Mouse (Mus musculus) activated CD4-positive, CD25-positive, alpha-beta regulatory T cell, adult 4 months (primary cell): ENCODE results near the gene Atp6v1c2. TPM values are rescaled to one million over a fixed set of nuclear protein-coding genes. Genes with fewer than 3 reads are reported as not detected.

Experiments used
- ATAC-seq: one replicate; pipeline ENCODE4 v1.8.0; 2017
- polyA plus RNA-seq, 2 experiments: library from polyadenylated mRNA; unstranded; fragments of 100-300 nt; shearing (Covaris generic); gene quantifications; one replicate each; pipeline ENCODE4 v1.2.1; 2017

Atp6v1c2 gene
- polyA plus RNA-seq, 2 experiments from 2014 or later, result 0.34 TPM; not detected in 1

- no peak for ATAC-seq
Observed at GRCm38 (mm10) chr12:17255602-17256001, 73.6 kb downstream of the Atp6v1c2 start.

DNA sequence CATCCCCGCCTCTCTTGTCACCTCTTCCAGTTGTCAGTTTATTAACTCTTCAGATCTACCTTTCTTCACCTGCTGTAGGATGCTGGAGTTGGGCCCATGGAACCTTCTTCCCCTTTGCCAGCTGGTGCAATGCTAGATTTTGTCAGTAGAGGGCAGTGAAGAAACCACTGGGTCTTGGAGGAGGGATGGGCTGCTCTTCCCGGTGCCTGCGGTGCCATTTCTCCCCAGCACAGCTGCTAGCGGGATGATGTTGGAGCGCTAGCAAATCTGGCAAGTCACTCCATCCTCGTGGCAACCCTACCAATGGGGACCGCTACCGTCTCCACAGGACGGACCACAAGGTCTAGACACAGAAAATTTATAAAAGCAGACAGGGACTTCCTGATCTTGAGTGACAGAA, 76.1 kb downstream of the Atp6v1c2 start:
- peak; percentile 76 for ATAC-seq

GRCm38 (mm10) chr12:17250962-17251361, 78.2 kb downstream of the Atp6v1c2 start:
- ATAC-seq, result no peak

GRCm38 (mm10) chr12:17242041-17242440, 87.1 kb downstream of the Atp6v1c2 start:
- ATAC-seq, result no peak

- ATAC-seq, result no peak
Observed at GRCm38 (mm10) chr12:17241614-17242013, 87.5 kb downstream of the Atp6v1c2 start.

GRCm38 (mm10) chr12:17241016-17241415, 88.1 kb downstream of the Atp6v1c2 start:
- ATAC-seq, result no peak

GRCm38 (mm10) chr12:17239428-17239688, 89.8 kb downstream of the Atp6v1c2 start:
- ATAC-seq, result no peak

GRCm38 (mm10) chr12:17238588-17239427, 90.4 kb downstream of the Atp6v1c2 start:
- ATAC-seq, result no peak

DNA sequence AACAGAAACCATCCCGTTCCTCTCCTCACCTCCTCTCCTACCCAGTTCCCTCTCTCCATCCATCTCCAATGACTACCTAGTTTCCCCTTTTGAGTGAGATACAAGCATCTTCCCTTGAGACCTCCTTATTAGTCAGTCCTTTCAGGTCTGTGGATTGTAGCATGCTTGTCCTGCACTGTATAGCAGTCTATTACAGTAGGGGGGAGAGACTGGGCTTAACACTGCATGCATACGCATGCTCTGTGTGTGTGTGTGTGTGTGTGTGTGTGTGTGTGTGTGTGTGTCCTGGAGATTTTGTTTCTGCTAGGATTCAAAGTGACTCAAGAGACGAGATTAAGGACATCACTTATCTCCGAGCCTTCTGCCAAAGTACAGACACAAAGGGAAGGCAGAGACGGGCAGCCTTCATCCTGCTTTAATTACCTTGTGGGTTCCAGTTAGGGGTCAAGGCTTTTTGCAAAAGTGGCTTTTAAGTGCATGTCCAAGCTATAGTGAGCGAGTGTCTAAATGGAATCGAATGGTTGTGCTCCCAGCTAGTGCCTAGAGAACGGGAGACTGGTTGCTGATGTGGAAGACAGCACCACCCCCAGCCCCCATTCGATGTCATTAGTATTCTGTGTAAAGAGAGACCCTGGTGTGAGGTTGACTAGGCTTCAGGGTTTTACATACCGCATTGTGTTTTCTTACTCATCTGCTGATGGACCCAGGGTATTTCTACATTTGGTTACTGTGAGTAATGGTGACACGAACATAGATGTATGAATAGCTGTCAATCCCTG, 93.4 kb downstream of the Atp6v1c2 start:
- ATAC-seq, result no peak

Other genes with a start within 250 kb of the Atp6v1c2 start
- 1 to 10 TPM in 1 of 2 experiments, under 1 TPM in 1; 0.57 to 1.2 TPM for gene Kcnf1, start 152.5 kb downstream of the Atp6v1c2 start, polyA plus RNA-seq
- 100 to 1,000 TPM; 136 to 209 TPM for gene Pdia6, start 62.8 kb downstream of the Atp6v1c2 start, polyA plus RNA-seq
- gene Nol10, start 19.1 kb upstream of the Atp6v1c2 start, polyA plus RNA-seq, result 10 to 100 TPM; 25.4 to 29.9 TPM
- 10 to 100 TPM; 19.1 to 21.2 TPM for gene Odc1, start 215.4 kb upstream of the Atp6v1c2 start, polyA plus RNA-seq